Mouse (Mus musculus) CH12.LX (cell line): ENCODE measurements around the gene Magi2. TPM values are rescaled to one million over a fixed set of nuclear protein-coding genes. Genes with fewer than 3 reads are reported as not detected.
"Not testable (repeated sequence)": the region's sequence is repeated elsewhere in the genome, so short reads cannot be mapped to it uniquely, and the experiment has no call there.

Source experiments
- DNase-seq: peaks from one replicate; pipeline ENCODE4 v3.0.0-alpha.2; 2013; ENCODE audit errors: extremely low read depth
- H3K27ac ChIP-seq: 2 replicates; pipeline ENCODE4 v1.5.1; 2012; ENCODE audit warnings: low read depth, mild to moderate bottlenecking, control low read depth, moderate library complexity; ENCODE audit not compliant: insufficient read depth
- H3K27me3 ChIP-seq: replicated peaks from 2 replicates; pipeline ENCODE3; 2012; ENCODE audit warnings: inconsistent platforms
- H3K36me3 ChIP-seq, 2 experiments: replicated peaks in 1 of 2; 2 replicates each; pipeline versions ENCODE3 to v1.6.1; 2012; ENCODE audit warnings: inconsistent platforms in 1 of 2, low read length in 1 of 2, mild to moderate bottlenecking in 1 of 2, mixed read lengths in 1 of 2, moderate library complexity in 1 of 2; ENCODE audit not compliant: control insufficient read depth in 1 of 2, insufficient read depth in 1 of 2
- H3K4me1 ChIP-seq, 2 experiments: 2 replicates each; pipeline ENCODE4 v1.6.1; 2012; ENCODE audit warnings: inconsistent platforms in 1 of 2, moderate library complexity in 1 of 2; ENCODE audit not compliant: insufficient read depth in 2 of 2, control insufficient read depth in 1 of 2
- H3K4me2 ChIP-seq: 2 replicates; pipeline ENCODE4 v1.6.1; 2012; ENCODE audit warnings: low read depth, mild to moderate bottlenecking, control low read depth; ENCODE audit not compliant: poor library complexity, insufficient read depth, severe bottlenecking
- H3K4me3 ChIP-seq, 3 experiments: fragments of 150-350 bp in 1 of 3; sonication (generic) in 1 of 3; replicated peaks in 1 of 3; 2 replicates each; pipeline versions ENCODE3 to v1.5.1; 2011 to 2012; ENCODE audit warnings: low read depth in 2 of 3, low read length in 2 of 3, mild to moderate bottlenecking in 2 of 3, moderate library complexity in 2 of 3, control low read depth in 1 of 3, improper control_type of control experiment in 1 of 3, inconsistent platforms in 1 of 3, mixed read lengths in 1 of 3; ENCODE audit not compliant: poor library complexity in 1 of 3
- H3K79me2 ChIP-seq: replicated peaks from 2 replicates; pipeline ENCODE4 v1.6.1; 2012; ENCODE audit warnings: mild to moderate bottlenecking, moderate library complexity; ENCODE audit not compliant: control insufficient read depth, poor library complexity, insufficient read depth, severe bottlenecking; ENCODE audit errors: extremely low read depth
- H3K9ac ChIP-seq: 2 replicates; pipeline ENCODE4 v1.6.1; 2012; ENCODE audit warnings: low read depth, mild to moderate bottlenecking, control low read depth, moderate library complexity; ENCODE audit not compliant: insufficient read depth
- H3K9me3 ChIP-seq: replicated peaks from 2 replicates; pipeline ENCODE3; 2012; ENCODE audit warnings: low read length, inconsistent platforms, mixed read lengths
- ETS1 ChIP-seq: conservative IDR thresholded peaks from 2 replicates; pipeline ENCODE4 v1.6.1; 2012; ENCODE audit warnings: low read depth, mild to moderate bottlenecking, inconsistent platforms, low read length, improper control_type of control experiment, moderate library complexity
- IRF4 ChIP-seq: IDR thresholded peaks from 2 replicates; pipeline ENCODE4 v1.6.1; 2014; ENCODE audit warnings: low read depth, mild to moderate bottlenecking, inconsistent platforms, low read length, improper control_type of control experiment
- MAFK ChIP-seq: IDR thresholded peaks from 2 replicates; pipeline ENCODE4 v1.6.1; 2011; ENCODE audit warnings: low read length, improper control_type of control experiment; ENCODE audit not compliant: insufficient replicate concordance
- MEF2A ChIP-seq: IDR thresholded peaks from 2 replicates; pipeline ENCODE4 v1.6.1; 2014; ENCODE audit warnings: low read depth, mild to moderate bottlenecking, inconsistent platforms, low read length, improper control_type of control experiment, borderline replicate concordance
- MXI1 ChIP-seq: IDR thresholded peaks from 2 replicates; pipeline ENCODE4 v1.6.1; 2011; ENCODE audit warnings: mild to moderate bottlenecking, low read depth, low read length, improper control_type of control experiment
- NELFE ChIP-seq: IDR thresholded peaks from 2 replicates; pipeline ENCODE4 v1.6.1; 2011; ENCODE audit warnings: low read depth, low read length, improper control_type of control experiment
- RCOR1 ChIP-seq: conservative IDR thresholded peaks from 2 replicates; pipeline ENCODE4 v1.6.1; 2012; ENCODE audit warnings: low read depth, mild to moderate bottlenecking, inconsistent platforms, low read length, improper control_type of control experiment
- TBP ChIP-seq: conservative IDR thresholded peaks from 2 replicates; pipeline ENCODE4 v1.6.1; 2011; ENCODE audit warnings: low read depth, low read length, improper control_type of control experiment
- USF2 ChIP-seq: conservative IDR thresholded peaks from 2 replicates; pipeline ENCODE4 v1.6.1; 2011; ENCODE audit warnings: low read depth, low read length, improper control_type of control experiment
- ZKSCAN1 ChIP-seq: IDR thresholded peaks from 2 replicates; pipeline ENCODE4 v1.6.1; 2012; ENCODE audit warnings: low read depth, inconsistent platforms, low read length, improper control_type of control experiment, borderline replicate concordance
- dilution Hi-C: fragments of 300-500 bp; cut with MboI; formaldehyde crosslinking; loops from 2 replicates; pipeline ENCODE4 v1.14.3; 2020; ENCODE audit warnings: low sequenced_read_pairs; ENCODE audit not compliant: extremely low pct_unique_long_range_greater_than_20kb, extremely low pct_ligation_motif_present
- in situ Hi-C: fragments of 300-500 bp; cut with MboI; formaldehyde crosslinking; loops from 3 replicates; pipeline ENCODE4 v1.14.3; 2019; ENCODE audit warnings: low sequenced_read_pairs, low pct_ligation_motif_present, low pct_unique_long_range_greater_than_20kb, mixed read lengths
- polyA plus RNA-seq: library from polyadenylated mRNA; unstranded; fragments of >175 nt; gene quantifications from 2 replicates; pipeline ENCODE4 v1.2.1, GENCODE M21; 2012; ENCODE audit warnings: low read depth; ENCODE audit not compliant: insufficient read length
- total RNA-seq, 2 experiments: library from RNA; depleted of rRNA; stranded (reverse); fragments of 300-350 nt in 1 of 2; fragments of >200 nt in 1 of 2; gene quantifications; 2 replicates each; pipeline ENCODE4 v1.2.3; 2012 to 2014

The Magi2 gene
- total and polyA plus RNA-seq, 3 experiments: 0.37 to 0.63 (median 0.42) TPM

DNA sequence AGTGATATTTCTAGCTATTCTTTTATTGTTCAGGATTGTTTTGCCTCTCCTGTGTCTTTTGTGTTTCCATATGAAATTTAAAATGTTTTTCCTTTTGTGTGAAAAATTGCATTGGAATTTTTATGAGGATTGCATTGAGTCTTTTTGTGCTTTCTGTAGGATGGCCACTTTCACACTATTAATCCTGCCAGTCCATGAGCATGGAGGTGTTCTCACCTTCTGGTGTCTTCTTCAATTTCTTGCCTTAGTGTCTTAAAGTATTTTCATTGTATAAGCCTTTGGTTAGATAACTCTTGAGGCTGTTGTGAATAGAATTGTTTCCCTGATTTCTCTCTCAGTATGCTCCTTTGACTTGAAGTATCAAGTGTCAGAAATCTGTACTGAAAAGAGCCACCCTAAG lies 1296.9 kb downstream of the Magi2 start:
- TF ChIP-seq TBP (no peak), MAFK (no peak), NELFE (no peak), IRF4 (no peak)
- H3K9me3 ChIP-seq: no peaks in the 10 kb centered on the region
- H3K27ac ChIP-seq: no peak overlapping the region
- dilution Hi-C loops (no loop called here), in situ Hi-C loops (no loop called here)
- H3K27me3 ChIP-seq: no peaks in the 10 kb centered on the region
- no peaks in the 10 kb centered on the region for H3K36me3 ChIP-seq
- no peak overlapping the region for H3K4me3 ChIP-seq
- DNase-seq: no peak
- H3K9ac ChIP-seq: no peak overlapping the region
- no peaks in the 10 kb centered on the region for H3K4me1 ChIP-seq
- no peak overlapping the region for H3K4me2 ChIP-seq
- no peaks in the 10 kb centered on the region for H3K79me2 ChIP-seq

- DNase-seq, H3K4me2 ChIP-seq, dilution Hi-C loops, H3K9me3 ChIP-seq, H3K9ac ChIP-seq, H3K36me3 ChIP-seq, in situ Hi-C loops, H3K4me1 ChIP-seq, H3K79me2 ChIP-seq, H3K4me3 ChIP-seq, H3K27me3 ChIP-seq, H3K27ac ChIP-seq: not testable (repeated sequence)
Measured at GRCm38 (mm10) chr5:20526588-20526987, 1299.8 kb downstream of the Magi2 start.

- Histone ChIP-seq H3K4me1 (peaks cover 0 to 6% of the 10 kb centered on the region in 2 experiments; a peak in 1 of 4 replicates), H3K4me2 (no peak overlapping the region), H3K9ac (no peak overlapping the region), H3K27me3 (no peaks in the 10 kb centered on the region), H3K4me3 (no peak overlapping the region), H3K9me3 (no peaks in the 10 kb centered on the region), H3K36me3 (no peaks in the 10 kb centered on the region), H3K79me2 (no peaks in the 10 kb centered on the region), H3K27ac (no peak overlapping the region)
- dilution Hi-C loops (no loop called here), in situ Hi-C loops (no loop called here)
- DNase-seq: no peak
- TF ChIP-seq RCOR1 (no peak), MEF2A (no peak), USF2 (no peak), IRF4 (no peak), ZKSCAN1 (no peak), MXI1 (no peak), ETS1 (no peak)
Measured at GRCm38 (mm10) chr5:20536544-20536943, 1309.7 kb downstream of the Magi2 start.
